Comparison of ENCODE assay signal across 8 mouse cellular contexts in the genomic region with DNA sequence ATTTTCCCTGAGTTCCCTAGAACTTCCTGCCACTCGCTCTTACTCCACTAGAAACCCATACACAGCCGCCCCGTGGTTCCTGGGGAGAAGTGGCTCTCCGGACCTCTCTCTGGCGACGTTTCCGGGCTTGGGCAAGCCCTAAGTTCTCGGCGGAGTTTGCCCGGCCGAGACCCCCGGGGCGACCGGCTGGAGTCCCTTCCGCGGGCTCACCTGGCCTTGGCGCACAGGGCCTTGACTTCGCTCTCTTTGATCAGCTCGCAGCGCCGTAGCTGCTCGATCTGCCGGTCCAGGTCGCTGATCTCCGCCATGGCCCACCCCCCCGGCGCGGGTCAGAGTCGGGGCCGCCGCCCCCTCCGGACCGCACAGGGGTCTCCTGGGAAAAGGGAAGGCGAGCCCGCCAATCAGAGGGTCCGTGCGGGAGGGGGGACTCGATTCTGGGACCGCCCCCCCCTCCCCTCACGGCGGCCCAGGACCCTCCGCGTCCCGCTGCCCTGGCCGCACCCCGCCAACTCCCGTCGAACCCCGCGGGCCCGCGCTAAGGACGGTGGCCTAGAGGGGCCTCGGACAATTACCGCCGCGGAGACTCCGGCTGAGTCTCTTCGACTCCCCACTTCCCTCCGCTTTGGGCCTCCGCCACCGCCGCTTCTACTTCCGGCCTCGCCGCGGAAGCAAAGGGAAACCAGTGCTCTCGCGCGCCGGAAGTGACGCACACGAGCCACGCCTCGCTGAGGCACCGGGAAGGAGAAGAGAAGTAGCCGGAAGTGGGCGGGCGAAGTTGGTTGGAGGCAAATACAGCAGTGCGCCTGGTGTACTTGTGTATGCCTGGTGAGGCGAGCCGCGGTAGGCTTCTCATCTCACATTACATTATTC. TPM values are rescaled to one million over a fixed set of nuclear protein-coding genes. Genes with fewer than 3 reads are reported as not detected.
DNase-seq lines count a peak whose midpoint lies in the region; ATAC-seq and TF ChIP-seq lines count a peak whose summit lies in the region.

TSS of gene Ppp4c (minus strand) at position 646 of the 870 bp plus-strand sequence.

- no peaks in the 10 kb centered on the region for H3K27me3 ChIP-seq in hindbrain, postnatal 0 days (ENCODE audit: insufficient read depth, low read length)

- H3K4me3 ChIP-seq in gastrocnemius, adult 2 months, result peak within 1 kb of the TSS; percentile 84
- H3K4me3 ChIP-seq in hindbrain, postnatal 0 days (ENCODE audit: low read length), result peak within 1 kb of the TSS; percentile 96
- H3K4me3 ChIP-seq in left cerebral cortex, adult 2 months, result peak within 1 kb of the TSS; percentile 97

- H3K27ac ChIP-seq in gastrocnemius, adult 2 months, result peak within 1 kb of the TSS; percentile 91
- H3K27ac ChIP-seq in hindbrain, postnatal 0 days, result peak within 1 kb of the TSS; percentile 94
- peak within 1 kb of the TSS; percentile 92 for H3K27ac ChIP-seq in left cerebral cortex, adult 2 months

- WGBS in hindbrain, postnatal 0 days, result 2% methylated on average over 80 of the region's 83 CpGs

- H3K36me3 ChIP-seq in hindbrain, postnatal 0 days (ENCODE audit: insufficient read depth, low read length), result peaks cover 45% of the 10 kb centered on the region

- ATAC-seq in hindbrain, postnatal 0 days, result peak; percentile 94
- peak; percentile 95 for ATAC-seq in megakaryocyte, adult 5-6 weeks (ENCODE audit: poor library complexity, severe bottlenecking)

- no peak for TF ChIP-seq CTCF in gastrocnemius, adult 2 months (IDR thresholded peaks at IDR 0.05)
- TF ChIP-seq CTCF in hindbrain, postnatal 0 days (IDR thresholded peaks at IDR 0.05; ENCODE audit: low read depth), result no peak
- no peak for TF ChIP-seq CTCF in left cerebral cortex, adult 2 months (IDR thresholded peaks at IDR 0.05)

- H3K9ac ChIP-seq in hindbrain, postnatal 0 days (replicated peaks; ENCODE audit: low read length), result peak within 1 kb of the TSS; percentile 94

- peak; percentile 92 for DNase-seq in WW6 (ENCODE audit: low read depth, low spot score)
- peak; percentile 92 to 96 for DNase-seq in cerebellum, postnatal 4 days (ENCODE audit: low spot score in 2 of 2)
- DNase-seq in gastrocnemius, adult 2 months, result peak; percentile 98
- peak; percentile 99 for DNase-seq in hindbrain, postnatal 0 days (ENCODE audit: low spot score)
- DNase-seq in left cerebral cortex, adult 2 months (ENCODE audit: extremely low spot score in 1 of 2, low spot score in 2 of 2), result peak; percentile 96
- DNase-seq in right cerebral cortex, adult 2 months (ENCODE audit: low spot score in 2 of 2), result peak; percentile 97 to 98
- peak; percentile 98 for DNase-seq in urinary bladder, postnatal 14 days (ENCODE audit: low spot score)

- intact Hi-C loops in gastrocnemius, adult 2 months (cut with DNase I), result loop anchor here (10.0 kb wide), 1 partner anchor 327 kb away; the partner anchor contains the start of gene Atp2a1
- intact Hi-C loops in left cerebral cortex, adult 2 months (cut with DNase I), result loop anchor here (10.0 kb wide), 1 partner anchor 287 kb away; the partner anchor contains the start of gene Atxn2l

- peak within 1 kb of the TSS; percentile 78 for H3K4me2 ChIP-seq in hindbrain, postnatal 0 days (ENCODE audit: low read depth, low read length)

- 0 out of 2 replicates have a peak, but pooled peaks cover 3% of the 10 kb centered on the region for H3K4me1 ChIP-seq in hindbrain, postnatal 0 days (ENCODE audit: insufficient read depth, low read length)

- no peaks in the 10 kb centered on the region for H3K9me3 ChIP-seq in hindbrain, postnatal 0 days (ENCODE audit: low read length)

RNA-seq across cellular contexts. Expression of gene Ppp4c, which starts in this region (rescaled TPM):
- total RNA-seq in gastrocnemius, adult 2 months (2021), result 10 to 100 TPM; 22.8 to 25.7 TPM
- total RNA-seq in hindbrain, postnatal 0 days (2014; rRNA removed), result 126 and 199 TPM in 2 replicates
- polyA plus RNA-seq in hindbrain, postnatal 0 days (2015; fragmentation: Nextera tagmentation; extraction: Ambion mirVana), result 142 and 143 TPM in 2 replicates
- 10 to 100 TPM; 50.4 TPM for total RNA-seq in left cerebral cortex, adult 2 months (2021)
- total RNA-seq in megakaryocyte, adult 5-6 weeks (2015), result 186 and 196 TPM in 2 replicates
- 139 and 154 TPM in 2 replicates for total RNA-seq in megakaryocyte, adult 5-6 weeks (2017)

Comparison
In these comparisons a context has a peak if more than half of its experiments do, and no peak if none do; other contexts are left out.
1. Peak in every context shown above with its lines: DNase-seq, ATAC-seq, H3K4me3 ChIP-seq and H3K27ac ChIP-seq.